Mouse (Mus musculus) cerebellum, adult 2 months (tissue): ENCODE results near the gene Pdzd2.

ENCODE experiments used
- CTCF ChIP-seq: fragments of 200-500 bp; IDR thresholded peaks from 2 replicates; pipeline ENCODE4 v1.5.1; 2011; ENCODE audit warnings: low read depth, mild to moderate bottlenecking, control low read depth, low read length, moderate library complexity, borderline replicate concordance; ENCODE audit not compliant: insufficient read depth
- POLR2A ChIP-seq: fragments of 200-500 bp; IDR thresholded peaks from 2 replicates; pipeline ENCODE4 v1.6.1; 2011; ENCODE audit warnings: low read length, control low read depth, borderline replicate concordance; ENCODE audit not compliant: insufficient read depth

GRCm38 (mm10) chr15:12550919-12551318 is 188.8 kb downstream of the Pdzd2 start:
- TF ChIP-seq CTCF (no peak), POLR2A (no peak)
